Mouse (Mus musculus) kidney, adult 2 months (tissue): ENCODE data around the gene Cldnd2.
A peak's percentile ranks its signal among the peaks of the same experiment; 100 is the strongest.

Experiments used
- CTCF ChIP-seq: fragments of 200-500 bp; conservative IDR thresholded peaks from 2 replicates; pipeline ENCODE4 v1.5.1; 2011; ENCODE audit warnings: low read depth, mild to moderate bottlenecking, control low read depth, low read length, moderate library complexity, mixed read lengths; ENCODE audit not compliant: insufficient read depth, insufficient read length
- POLR2A ChIP-seq: fragments of 200-500 bp; IDR thresholded peaks from one replicate; pipeline ENCODE4 v1.6.1; 2011; ENCODE audit warnings: low read depth, low read length, control low read depth

DNA sequence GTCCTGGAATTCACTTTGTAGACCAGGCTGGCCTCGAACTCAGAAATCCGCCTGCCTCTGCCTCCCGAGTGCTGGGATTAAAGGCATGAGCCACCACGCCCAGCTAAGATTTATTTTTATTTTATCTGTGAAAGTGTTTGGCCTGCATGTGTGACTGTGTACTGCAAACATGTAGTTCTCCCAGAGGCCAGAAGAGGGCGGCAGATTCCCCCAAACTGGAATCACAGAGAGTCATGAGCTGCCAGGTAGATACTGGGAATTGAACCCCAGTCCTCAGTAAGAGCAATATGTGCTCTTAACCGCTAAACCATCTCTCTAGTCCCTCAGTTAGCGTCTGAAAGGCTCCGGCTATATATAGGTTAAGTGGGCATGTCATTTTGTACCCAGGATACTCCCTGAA, 29.8 kb downstream of the Cldnd2 start:
- TF ChIP-seq CTCF (peak; percentile 64), POLR2A (no peak)
